Mouse (Mus musculus) heart, embryonic 10.5 days (tissue): ENCODE data around the gene Setd5. TPM values are rescaled to one million over a fixed set of nuclear protein-coding genes. Genes with fewer than 3 reads are reported as not detected.

Source experiments
- DNase-seq: peaks from one replicate; pipeline ENCODE4 v3.0.0-alpha.2; 2017; ENCODE audit warnings: low spot score
- H3K27ac ChIP-seq: fragments of 300-500 bp; sonication (generic); 2 replicates; pipeline ENCODE4 v1.5.1; 2016; ENCODE audit warnings: mild to moderate bottlenecking
- H3K27me3 ChIP-seq: fragments of 300-500 bp; sonication (generic); 2 replicates; pipeline ENCODE4 v1.6.1; 2016; ENCODE audit warnings: mild to moderate bottlenecking; ENCODE audit not compliant: poor library complexity, insufficient read depth, severe bottlenecking
- H3K36me3 ChIP-seq: fragments of 300-500 bp; sonication (generic); 2 replicates; pipeline ENCODE4 v1.6.1; 2016; ENCODE audit warnings: mild to moderate bottlenecking, moderate library complexity
- H3K4me1 ChIP-seq: fragments of 300-500 bp; sonication (generic); 2 replicates; pipeline ENCODE4 v1.6.1; 2016; ENCODE audit warnings: mild to moderate bottlenecking
- H3K4me3 ChIP-seq: fragments of 300-500 bp; sonication (generic); 2 replicates; pipeline ENCODE4 v1.5.1; 2016; ENCODE audit warnings: mild to moderate bottlenecking, moderate library complexity
- H3K9me3 ChIP-seq: fragments of 300-500 bp; sonication (generic); 2 replicates; pipeline ENCODE4 v1.6.1; 2016; ENCODE audit warnings: mild to moderate bottlenecking, moderate library complexity
- WGBS: fragments of 180-500 bp; shearing (Covaris S2); methylation state at CpG from one replicate; pipeline ENCODE4 v1.1.7; 2016; 5-methylcytosine and 5-hydroxymethylcytosine counted together
- polyA plus RNA-seq: library from polyadenylated mRNA; unstranded; fragments of >200 nt; fragmentation: Nextera tagmentation; extraction: Ambion mirVana; gene quantifications from 2 replicates; pipeline ENCODE4 v1.2.1, GENCODE M21; 2016

Setd5 gene
- polyA plus RNA-seq, 1 experiment from 2014 or later, result 82.2 TPM

- no peaks in the 10 kb centered on the region for H3K27me3 ChIP-seq
- no peaks in the 10 kb centered on the region; the same call in 1 of the 2 replicates for H3K4me1 ChIP-seq
- H3K36me3 ChIP-seq, result peaks cover 59% of the 10 kb centered on the region
- DNase-seq, result no peak
- H3K4me3 ChIP-seq, result no peak overlapping the region
- H3K9me3 ChIP-seq, result no peaks in the 10 kb centered on the region
- 96% methylated on average over 1 of the region's 1 CpGs for WGBS
- H3K27ac ChIP-seq, result no peak overlapping the region
Observed at GRCm38 (mm10) chr6:113069154-113069553, 8.0 kb upstream of the Setd5 start.

DNA sequence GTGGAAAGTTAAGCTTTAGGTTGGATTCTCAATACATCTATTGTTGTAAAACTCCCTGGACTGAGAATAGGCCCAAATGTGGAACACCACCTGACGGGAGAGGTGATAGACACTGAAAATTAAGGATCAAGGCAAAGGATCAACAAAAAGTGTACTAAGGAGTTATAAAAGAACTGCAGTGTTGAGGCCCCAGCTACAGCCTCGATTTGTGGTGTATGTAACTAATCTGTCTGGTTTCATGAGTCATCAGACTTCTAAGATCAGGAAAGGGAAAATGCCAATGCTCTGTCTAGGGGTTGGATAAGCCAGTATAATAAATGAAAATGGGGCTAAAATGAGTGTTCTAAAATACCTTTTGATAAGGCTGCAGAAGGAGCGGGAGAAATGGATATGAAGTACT, 1.9 kb upstream of the Setd5 start:
- Histone ChIP-seq H3K4me3 (peak overlapping the region; percentile 93), H3K9me3 (no peaks in the 10 kb centered on the region), H3K27ac (peak overlapping the region; percentile 100), H3K27me3 (no peaks in the 10 kb centered on the region), H3K4me1 (peaks cover 18% of the 10 kb centered on the region), H3K36me3 (0 out of 2 replicates have a peak, but pooled peaks cover 6% of the 10 kb centered on the region)
- DNase-seq, result no peak
- WGBS, result 26% methylated on average over 3 of the region's 3 CpGs

DNA sequence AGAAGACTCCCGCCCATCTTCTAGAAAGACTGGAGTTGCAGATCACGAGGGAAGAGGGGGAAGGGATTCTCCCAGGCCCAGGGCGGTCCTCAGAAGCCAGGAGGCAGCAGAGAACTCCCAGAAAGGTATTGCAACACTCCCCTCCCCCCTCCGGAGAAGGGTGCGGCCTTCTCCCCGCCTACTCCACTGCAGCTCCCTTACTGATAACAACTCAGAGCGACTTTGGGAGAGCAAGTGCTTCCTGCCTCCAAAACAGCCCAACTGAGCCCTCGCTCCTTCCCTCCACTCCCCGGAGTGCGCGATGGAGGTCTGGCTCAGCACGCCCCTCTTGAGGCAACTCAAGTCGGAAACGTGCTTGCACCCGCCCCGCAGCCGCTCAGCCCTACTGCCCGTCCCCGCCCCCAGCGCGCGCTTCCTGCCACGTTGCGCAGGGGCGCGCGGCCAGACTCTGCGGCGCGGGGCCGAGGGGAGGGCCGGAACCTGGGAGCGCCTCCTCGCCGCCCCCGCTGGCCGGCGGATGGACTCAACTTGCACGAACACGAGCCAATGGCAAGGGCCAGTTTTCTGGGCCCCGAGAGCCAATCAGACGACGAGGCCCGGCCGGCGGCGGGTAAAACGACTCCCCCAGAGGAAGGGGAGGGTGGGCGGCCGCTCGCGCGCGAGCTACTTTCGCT, 1.0 kb upstream of the Setd5 start:
- under 1% methylated on average over 48 of the region's 55 CpGs for WGBS
- H3K9me3 ChIP-seq, result no peaks in the 10 kb centered on the region
- DNase-seq, result peak; percentile 99
- H3K4me3 ChIP-seq, result peak overlapping the region; percentile 93
- no peaks in the 10 kb centered on the region for H3K27me3 ChIP-seq
- peak overlapping the region; percentile 100 for H3K27ac ChIP-seq
- peaks cover 18% of the 10 kb centered on the region for H3K4me1 ChIP-seq
- H3K36me3 ChIP-seq, result 0 out of 2 replicates have a peak, but pooled peaks cover 2% of the 10 kb centered on the region

DNA sequence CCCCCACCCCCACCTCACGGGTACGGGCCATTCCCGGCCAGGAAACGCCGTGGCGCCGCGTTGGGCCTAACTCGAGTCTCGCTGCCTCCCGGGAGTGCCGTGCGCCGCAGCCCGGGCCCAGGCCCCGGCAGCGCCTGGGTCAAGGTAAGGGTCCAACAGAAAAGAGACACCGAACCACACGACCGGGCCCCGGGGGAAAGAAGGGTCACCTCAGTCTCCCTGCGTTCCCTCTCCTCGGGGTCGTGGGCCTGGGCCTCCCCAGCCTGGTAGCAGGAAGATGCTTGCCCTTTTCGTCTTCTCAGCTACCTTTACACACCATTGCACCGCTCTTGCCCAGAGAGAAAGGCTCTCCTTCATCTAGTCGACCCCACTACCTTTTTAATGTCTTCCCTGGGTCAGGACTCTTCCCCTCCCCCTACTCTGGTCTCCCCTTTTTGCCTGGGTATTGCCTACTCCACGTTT, 435 bp downstream of the Setd5 start:
- peak overlapping the region; percentile 100 for H3K27ac ChIP-seq
- no peaks in the 10 kb centered on the region for H3K27me3 ChIP-seq
- peaks cover 30% of the 10 kb centered on the region for H3K4me1 ChIP-seq
- no peak for DNase-seq
- H3K36me3 ChIP-seq, result no peaks in the 10 kb centered on the region
- H3K4me3 ChIP-seq, result peak overlapping the region; percentile 93
- no peaks in the 10 kb centered on the region for H3K9me3 ChIP-seq
- under 1% methylated on average over 28 of the region's 28 CpGs for WGBS

DNA sequence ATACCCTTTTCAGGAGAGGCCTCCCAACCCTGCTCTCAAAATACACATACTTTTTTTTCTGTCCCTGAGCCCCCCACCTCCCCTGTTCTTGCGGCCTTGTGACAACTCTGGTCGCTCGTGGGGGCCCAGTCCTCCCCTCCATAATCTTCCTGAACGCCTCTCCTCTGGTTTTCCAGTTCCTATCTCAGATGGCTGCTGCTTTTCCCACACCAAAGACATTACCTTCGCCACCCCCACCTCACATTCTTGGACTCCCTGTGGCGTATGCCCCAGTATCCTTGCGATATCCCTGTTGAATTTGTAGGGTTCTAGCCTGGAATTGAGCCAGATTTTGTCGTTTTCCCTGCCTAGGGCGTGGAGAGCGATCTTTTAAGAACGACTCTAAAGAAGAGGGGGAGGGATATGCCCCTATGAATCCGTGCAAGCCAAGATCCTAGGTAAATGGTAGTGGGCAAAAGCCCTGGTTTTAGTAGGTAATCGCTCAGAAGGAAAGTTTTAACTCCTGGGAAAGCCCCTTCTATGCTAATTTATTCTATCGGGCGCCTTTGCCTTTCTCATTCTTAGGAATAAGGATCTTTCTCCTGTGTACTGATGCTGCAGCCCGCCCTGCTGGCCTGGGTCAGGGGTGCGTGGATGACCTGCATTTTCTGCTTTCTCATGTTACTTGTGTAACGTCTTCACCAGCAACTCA, 1.0 kb downstream of the Setd5 start:
- H3K4me3 ChIP-seq, result peak overlapping the region; percentile 93
- WGBS, result under 1% methylated on average over 18 of the region's 18 CpGs
- H3K27ac ChIP-seq, result peak overlapping the region; percentile 100
- no peaks in the 10 kb centered on the region for H3K27me3 ChIP-seq
- DNase-seq, result peak; percentile 80
- H3K4me1 ChIP-seq, result peaks cover 30% of the 10 kb centered on the region
- no peaks in the 10 kb centered on the region for H3K9me3 ChIP-seq
- H3K36me3 ChIP-seq, result no peaks in the 10 kb centered on the region

GRCm38 (mm10) chr6:113079492-113079891, 2.3 kb downstream of the Setd5 start:
- DNase-seq, result peak; percentile 87
- Histone ChIP-seq H3K4me1 (peaks cover 30% of the 10 kb centered on the region), H3K9me3 (no peaks in the 10 kb centered on the region), H3K27me3 (no peaks in the 10 kb centered on the region), H3K4me3 (peak overlapping the region; percentile 93), H3K27ac (peak overlapping the region; percentile 100), H3K36me3 (no peaks in the 10 kb centered on the region)
- 1% methylated on average over 3 of the region's 3 CpGs for WGBS

- no peaks in the 10 kb centered on the region for H3K9me3 ChIP-seq
- no peaks in the 10 kb centered on the region for H3K27me3 ChIP-seq
- peak overlapping the region; percentile 25; the same call in 1 of the 2 replicates for H3K27ac ChIP-seq
- peak; percentile 78 for DNase-seq
- H3K4me3 ChIP-seq, result peak overlapping the region; percentile 37
- H3K4me1 ChIP-seq, result peaks cover 20% of the 10 kb centered on the region
- 21% methylated on average over 6 of the region's 6 CpGs for WGBS
- no peaks in the 10 kb centered on the region for H3K36me3 ChIP-seq
Observed at GRCm38 (mm10) chr6:113082229-113082628, 5.1 kb downstream of the Setd5 start.

- Histone ChIP-seq H3K27me3 (no peaks in the 10 kb centered on the region), H3K4me3 (no peak overlapping the region), H3K27ac (no peak overlapping the region), H3K9me3 (no peaks in the 10 kb centered on the region), H3K36me3 (0 out of 2 replicates have a peak, but pooled peaks cover 3% of the 10 kb centered on the region), H3K4me1 (peaks cover 18% of the 10 kb centered on the region)
- 70% methylated on average over 4 of the region's 4 CpGs for WGBS
- DNase-seq, result no peak
Observed at GRCm38 (mm10) chr6:113084590-113084989, 7.4 kb downstream of the Setd5 start.

GRCm38 (mm10) chr6:113093206-113093605, 16.0 kb downstream of the Setd5 start:
- WGBS, result 86% methylated on average over 3 of the region's 3 CpGs
- Histone ChIP-seq H3K9me3 (no peaks in the 10 kb centered on the region), H3K4me3 (no peak overlapping the region), H3K36me3 (peaks cover 11% of the 10 kb centered on the region; the same call in 1 of the 2 replicates), H3K27me3 (no peaks in the 10 kb centered on the region), H3K4me1 (no peaks in the 10 kb centered on the region), H3K27ac (no peak overlapping the region)
- no peak for DNase-seq

DNA sequence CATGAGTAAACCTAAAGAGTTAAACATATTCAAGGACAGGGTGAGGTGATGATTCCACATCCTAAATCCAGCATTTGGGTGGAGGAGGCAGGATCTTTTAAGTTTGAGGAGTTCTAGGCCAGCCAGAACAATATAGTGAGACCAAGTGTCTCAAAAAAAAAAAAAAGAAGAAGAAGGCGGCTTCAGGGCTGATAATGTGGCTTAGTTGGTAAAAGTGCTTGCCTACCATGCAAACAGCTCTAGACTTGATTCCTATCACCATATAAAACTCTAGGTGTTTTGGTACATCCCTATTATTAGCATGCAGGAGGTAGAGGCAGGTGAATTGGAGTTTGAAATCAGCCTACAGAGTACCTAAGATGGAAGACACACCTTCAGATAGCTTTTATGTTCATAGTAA, 18.4 kb downstream of the Setd5 start:
- H3K36me3 ChIP-seq, result peaks cover 5% of the 10 kb centered on the region; the same call in 1 of the 2 replicates
- H3K27ac ChIP-seq, result no peak overlapping the region
- 74% methylated on average over 1 of the region's 1 CpGs for WGBS
- no peaks in the 10 kb centered on the region for H3K27me3 ChIP-seq
- DNase-seq, result no peak
- peaks cover 7% of the 10 kb centered on the region; the same call in 1 of the 2 replicates for H3K4me1 ChIP-seq
- H3K4me3 ChIP-seq, result no peak overlapping the region
- no peaks in the 10 kb centered on the region for H3K9me3 ChIP-seq

DNA sequence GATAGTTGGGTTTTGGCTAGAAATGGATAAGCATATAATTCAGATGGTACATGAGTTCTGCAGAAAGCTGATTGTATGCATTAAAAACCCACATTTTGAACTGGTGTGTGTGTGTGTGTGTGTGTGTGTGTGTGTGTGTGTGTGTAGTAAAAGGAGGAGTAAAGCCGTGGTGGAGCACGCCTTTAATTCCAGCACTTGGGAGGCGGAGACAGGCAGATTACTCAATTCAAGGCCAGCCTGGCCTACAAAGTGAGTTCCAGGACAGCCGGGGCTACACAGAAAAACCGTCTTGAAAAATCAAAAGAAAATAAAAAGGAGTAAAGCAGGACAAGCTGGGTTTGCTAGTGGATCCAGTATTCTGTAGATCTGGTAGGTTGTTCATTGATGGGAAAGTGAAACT, 20.5 kb downstream of the Setd5 start:
- WGBS, result 89% methylated on average over 5 of the region's 5 CpGs
- Histone ChIP-seq H3K4me1 (peaks cover 7% of the 10 kb centered on the region; the same call in 1 of the 2 replicates), H3K27ac (no peak overlapping the region), H3K4me3 (no peak overlapping the region), H3K27me3 (no peaks in the 10 kb centered on the region), H3K9me3 (no peaks in the 10 kb centered on the region), H3K36me3 (peaks cover 3% of the 10 kb centered on the region; the same call in 1 of the 2 replicates)
- DNase-seq, result no peak

DNA sequence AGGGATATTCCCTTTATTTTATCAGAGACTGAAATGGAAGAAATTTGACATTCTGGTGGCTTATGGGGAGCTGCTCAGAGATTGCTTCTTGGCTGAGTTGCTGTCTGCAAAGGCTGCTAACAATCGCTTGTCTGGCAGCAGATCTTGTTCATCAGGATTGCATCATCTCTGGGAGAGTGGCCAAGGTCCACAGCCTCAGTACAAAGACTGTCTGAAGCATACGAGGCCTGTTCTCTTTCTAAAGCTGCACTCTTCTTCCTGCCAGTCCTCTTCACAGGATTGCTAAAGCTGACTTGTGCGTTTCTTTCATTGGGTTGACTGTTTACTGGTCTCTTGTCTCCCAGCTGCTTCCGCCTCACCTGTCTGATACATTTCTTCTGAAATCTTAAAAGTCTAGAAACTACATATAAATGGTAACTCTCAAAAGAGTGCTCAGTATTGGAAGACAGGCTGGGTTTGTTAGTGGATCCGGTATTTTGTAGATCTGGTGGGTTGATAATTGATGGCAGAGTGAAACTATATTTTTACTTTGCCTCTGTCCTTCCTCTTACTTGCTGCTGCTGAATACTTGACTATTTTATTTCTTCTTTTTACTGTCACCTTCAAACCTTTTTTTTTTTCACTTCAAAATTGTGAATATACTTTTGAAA, 22.6 kb downstream of the Setd5 start:
- WGBS, result 46% methylated on average over 5 of the region's 5 CpGs
- H3K36me3 ChIP-seq, result peaks cover 4% of the 10 kb centered on the region; the same call in 1 of the 2 replicates
- H3K27ac ChIP-seq, result no peak overlapping the region
- H3K4me1 ChIP-seq, result peaks cover 7% of the 10 kb centered on the region; the same call in 1 of the 2 replicates
- H3K27me3 ChIP-seq, result no peaks in the 10 kb centered on the region
- no peak overlapping the region for H3K4me3 ChIP-seq
- no peaks in the 10 kb centered on the region for H3K9me3 ChIP-seq
- DNase-seq, result no peak

GRCm38 (mm10) chr6:113102541-113102940, 25.4 kb downstream of the Setd5 start:
- Histone ChIP-seq H3K9me3 (no peaks in the 10 kb centered on the region), H3K27ac (no peak overlapping the region), H3K27me3 (no peaks in the 10 kb centered on the region), H3K36me3 (peaks cover 21% of the 10 kb centered on the region), H3K4me3 (no peak overlapping the region), H3K4me1 (peaks cover 7% of the 10 kb centered on the region; the same call in 1 of the 2 replicates)
- 91% methylated on average over 4 of the region's 4 CpGs for WGBS
- DNase-seq, result no peak
